Mouse (Mus musculus) mouse embryonic stem cell (cell line): ENCODE results near the gene Lmln.
"Not testable (repeated sequence)": the region's sequence is repeated elsewhere in the genome, so short reads cannot be mapped to it uniquely, and the experiment has no call there.

Experiments used
- in situ Hi-C, 2 experiments: fragments of 300-500 bp; cut with MboI; formaldehyde crosslinking; loops; 1 replicate in 1 of 2; 3 replicates in 1 of 2; pipeline ENCODE4 v1.14.3; 2019 to 2020; ENCODE audit warnings: low sequenced_read_pairs in 2 of 2, low pct_unique_long_range_greater_than_20kb in 1 of 2, mixed read lengths in 1 of 2; ENCODE audit not compliant: unreplicated experiment in 1 of 2

Gene Lmln

DNA sequence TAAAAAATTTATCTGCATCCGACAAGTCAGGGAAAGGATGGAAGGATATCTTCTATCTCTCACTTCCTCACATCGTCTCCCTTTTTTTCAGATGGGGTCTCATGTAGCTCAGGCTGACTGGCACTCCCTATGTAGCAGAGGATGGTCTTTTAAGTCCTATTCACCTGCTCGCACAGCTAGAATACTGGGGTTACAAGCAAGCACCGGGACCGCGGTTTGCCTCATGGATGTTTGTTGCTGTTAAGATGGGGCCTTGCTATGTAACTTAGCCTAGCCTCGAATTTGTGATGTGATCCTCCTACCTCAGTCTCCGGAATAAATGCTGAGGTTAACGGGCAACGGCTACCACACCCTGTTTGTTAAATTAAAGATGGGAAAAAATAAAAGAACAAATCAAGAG, 6.7 kb upstream of the Lmln start:
- in situ Hi-C loops: no loop called here

DNA sequence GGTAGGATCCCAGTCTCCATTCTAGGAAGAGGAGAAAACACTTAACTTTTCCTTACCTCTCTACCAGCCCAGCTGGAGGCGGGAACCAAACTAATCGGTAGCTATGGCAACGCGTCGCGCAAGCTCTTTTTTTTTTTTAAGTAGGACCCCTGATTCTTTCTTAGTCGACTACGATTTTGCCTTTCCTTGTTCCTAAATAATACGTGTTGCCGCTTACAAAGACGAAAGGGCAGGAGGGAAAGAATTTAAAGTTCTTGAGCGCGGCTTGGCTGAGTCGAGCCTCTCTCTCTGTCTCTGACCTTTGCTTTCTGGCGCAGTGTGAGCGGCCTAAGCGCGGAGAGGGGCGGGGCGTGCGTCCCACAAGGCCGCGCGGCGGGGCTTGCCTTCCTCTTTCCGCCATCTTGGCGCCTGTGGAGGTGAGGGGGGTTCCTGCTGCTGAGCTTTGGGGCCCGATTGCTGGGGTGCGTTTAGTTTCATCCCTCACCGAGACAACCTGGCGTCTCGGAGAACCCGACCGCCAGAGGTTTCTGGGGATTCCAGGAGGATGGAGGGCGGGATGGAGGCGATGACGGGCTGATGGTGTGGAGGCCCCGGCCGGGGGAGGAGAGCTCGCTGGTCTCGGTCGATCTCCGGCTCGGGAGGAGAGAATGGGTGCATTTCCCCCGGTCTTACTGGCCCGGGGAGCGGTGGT, 6.1 kb upstream of the Lmln start, which contains the start of the genes Iqcg and Rpl35a:
Gene Iqcg, minus strand, starts transcription at position 124 of the 691 bp plus-strand sequence.
Gene Rpl35a, plus strand, starts transcription at position 359 of the 691 bp plus-strand sequence.
- in situ Hi-C loops: no loop called here

DNA sequence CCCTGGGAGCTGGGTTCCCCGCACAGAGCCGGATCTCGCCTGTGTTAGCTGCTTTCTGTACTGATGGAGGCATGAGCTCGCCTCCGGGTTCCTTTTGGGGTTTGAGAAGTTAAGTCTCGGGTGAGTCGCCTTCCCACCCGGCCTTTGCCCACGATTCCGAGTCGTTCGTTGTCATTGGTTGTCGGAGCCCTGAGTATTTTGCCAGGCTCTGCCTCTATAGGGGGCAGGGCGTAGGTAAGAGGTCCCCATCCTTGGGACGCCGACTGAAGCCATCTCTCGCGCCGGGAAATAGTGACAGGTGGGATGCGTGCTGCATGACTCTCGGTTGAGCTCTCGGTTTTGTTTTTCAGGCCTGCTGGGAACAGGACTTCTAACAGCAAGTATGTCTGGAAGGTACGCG, 5.5 kb upstream of the Lmln start:
- in situ Hi-C loops: no loop called here

DNA sequence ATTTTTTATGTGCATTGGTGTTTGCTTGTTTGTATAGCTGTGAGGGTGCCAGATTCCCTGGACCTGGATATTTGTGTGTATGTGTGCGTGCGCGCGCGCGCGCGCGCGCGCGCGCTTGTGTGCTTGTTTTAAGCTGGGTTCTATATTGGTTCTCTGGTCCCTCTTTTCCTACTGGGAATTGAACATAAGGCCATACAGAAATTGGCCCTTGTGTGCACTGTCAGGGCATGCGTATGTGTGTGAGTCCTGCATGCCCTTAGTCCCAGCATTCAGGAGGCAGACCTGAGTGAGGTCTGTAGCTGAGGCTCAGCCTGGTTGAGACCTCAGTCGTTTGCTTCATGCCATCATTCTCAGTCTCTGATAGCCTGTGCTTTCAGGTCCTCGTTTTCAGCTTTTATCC, 4.3 kb upstream of the Lmln start:
- in situ Hi-C loops: no loop called here

DNA sequence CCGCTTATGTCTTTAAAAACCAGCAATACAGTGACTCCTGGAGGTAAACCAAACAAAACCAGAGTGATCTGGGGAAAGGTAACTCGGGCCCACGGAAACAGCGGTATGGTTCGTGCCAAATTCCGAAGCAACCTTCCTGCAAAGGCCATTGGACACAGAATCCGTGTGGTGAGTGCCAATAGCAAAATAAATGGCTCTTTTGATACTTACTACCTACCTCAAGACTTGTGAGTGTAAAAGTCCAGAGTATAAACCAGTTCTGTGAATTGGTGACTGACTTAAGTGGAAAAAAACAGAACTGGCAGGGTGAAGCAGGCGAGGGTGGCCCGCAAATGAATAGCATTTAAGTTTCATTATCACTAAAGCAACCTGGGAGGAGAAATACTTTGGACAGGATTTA, 3.7 kb upstream of the Lmln start:
- in situ Hi-C loops: not testable (repeated sequence)

DNA sequence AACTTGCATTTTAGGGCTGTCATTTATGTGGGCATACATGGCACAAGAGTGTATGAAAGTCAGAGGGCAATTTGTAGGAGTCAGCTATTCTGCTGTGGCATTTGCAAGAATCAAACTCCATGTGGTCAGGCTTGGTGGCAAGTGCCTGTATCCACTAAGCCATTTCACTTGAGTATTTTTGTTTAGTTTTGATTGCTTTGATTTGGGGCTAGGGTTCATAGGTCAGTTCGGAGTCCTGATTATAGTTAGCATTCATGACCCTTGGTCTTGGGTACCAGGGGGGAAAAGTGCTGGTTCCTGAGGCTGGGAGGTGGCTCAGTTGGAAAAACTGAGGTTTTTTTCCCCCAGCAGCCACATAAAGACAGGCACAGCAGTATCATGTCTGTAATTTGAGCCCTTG, 2.9 kb upstream of the Lmln start:
- in situ Hi-C loops: no loop called here

DNA sequence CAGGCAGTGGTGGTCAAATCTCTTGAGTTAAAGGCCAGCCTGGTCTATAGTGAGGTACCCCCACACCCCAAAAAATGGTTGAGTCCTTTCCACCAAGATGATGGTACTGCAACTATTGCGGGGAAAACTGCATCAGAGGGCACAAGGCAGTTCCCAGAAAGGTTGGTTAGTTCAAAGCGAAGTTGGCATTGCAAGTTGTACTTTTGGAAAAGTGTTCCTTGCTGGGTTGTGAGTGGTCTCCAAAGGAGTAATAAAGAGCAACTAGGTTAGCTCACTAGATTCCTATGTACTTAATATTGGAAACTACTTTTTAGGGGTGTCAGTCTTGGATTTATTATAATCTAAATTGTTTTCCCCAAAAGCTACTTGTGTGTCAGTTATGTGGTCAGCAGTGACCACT, 1.4 kb upstream of the Lmln start:
- in situ Hi-C loops: no loop called here

DNA sequence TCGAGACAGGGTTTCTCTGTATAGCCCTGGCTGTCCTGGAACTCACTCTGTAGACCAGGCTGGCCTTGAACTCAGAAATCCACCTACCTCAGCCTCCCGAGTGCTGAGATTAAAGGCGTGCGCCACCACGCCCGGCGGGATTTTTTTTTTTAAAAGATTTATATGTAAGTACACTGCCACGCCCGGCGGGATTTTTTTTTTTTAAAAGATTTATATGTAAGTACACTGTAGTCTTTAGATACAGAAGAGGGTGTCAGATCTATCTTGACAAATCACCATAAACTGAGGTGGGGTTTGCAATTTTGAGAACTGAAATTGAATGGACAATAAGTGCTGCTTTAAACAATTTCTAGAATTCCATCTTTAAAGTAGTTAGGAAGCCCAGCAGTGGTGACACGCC, 921 bp upstream of the Lmln start:
- in situ Hi-C loops: no loop called here

DNA sequence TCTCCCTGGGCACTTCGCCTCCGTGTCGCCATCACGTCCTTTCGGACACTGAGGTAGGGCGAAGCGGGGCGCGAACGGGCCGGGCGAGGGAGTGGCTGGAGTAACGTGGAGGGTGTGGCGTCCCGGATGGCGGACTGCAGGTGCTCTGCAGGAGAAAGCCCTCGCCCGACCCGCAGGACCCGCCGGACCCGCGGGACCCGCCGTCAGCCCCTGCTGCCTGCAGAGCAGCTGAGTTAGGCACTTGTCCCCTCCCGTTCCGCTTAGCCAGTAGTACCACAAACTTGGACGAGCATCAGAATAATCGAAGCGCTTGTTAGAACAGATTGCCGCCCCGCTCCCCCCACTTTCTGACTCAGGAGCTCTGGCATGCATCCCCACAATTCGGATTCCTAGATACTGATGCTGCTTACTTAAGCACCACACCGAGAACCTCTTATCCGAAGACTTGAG, 386 bp downstream of the Lmln start:
- in situ Hi-C loops: no loop called here

DNA sequence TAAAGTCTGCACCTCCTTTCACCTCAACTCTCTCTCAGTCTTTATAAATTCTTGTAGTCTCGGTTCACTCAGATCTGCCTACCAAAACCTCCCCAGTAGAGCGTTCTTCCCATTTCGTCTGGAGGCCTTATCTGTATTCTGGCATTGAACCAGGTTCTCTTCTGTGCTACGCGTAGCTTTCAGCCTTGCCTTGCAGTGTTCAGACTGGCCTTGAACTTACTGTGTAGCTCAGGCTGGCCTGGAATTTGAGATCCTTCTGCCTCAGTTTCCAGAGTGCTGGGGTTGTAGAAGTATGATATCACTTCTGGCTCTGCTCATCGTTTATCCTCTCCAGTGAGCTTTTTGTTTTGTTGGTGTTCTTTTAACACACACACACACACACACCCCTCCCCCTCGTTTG, 946 bp downstream of the Lmln start:
- in situ Hi-C loops: no loop called here

DNA sequence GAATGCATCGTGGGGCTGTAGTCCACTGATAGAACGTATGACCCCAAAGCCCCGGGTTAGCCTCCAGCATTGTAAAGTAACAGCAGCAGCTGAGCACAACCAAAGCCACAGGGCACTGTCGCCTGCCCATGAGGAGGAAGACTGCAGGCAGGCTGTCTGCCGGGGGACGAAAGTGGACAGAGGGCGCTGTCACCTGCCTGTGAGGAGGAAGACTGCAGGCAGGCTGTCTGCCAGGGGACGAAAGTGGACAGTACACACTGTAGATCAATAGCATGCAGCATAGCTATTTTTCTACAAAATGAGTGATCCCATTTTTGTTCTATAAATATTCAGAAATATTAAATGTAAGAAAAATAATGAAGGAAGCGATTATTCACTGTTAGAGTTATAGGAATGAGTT, 2.3 kb downstream of the Lmln start:
- in situ Hi-C loops: no loop called here

DNA sequence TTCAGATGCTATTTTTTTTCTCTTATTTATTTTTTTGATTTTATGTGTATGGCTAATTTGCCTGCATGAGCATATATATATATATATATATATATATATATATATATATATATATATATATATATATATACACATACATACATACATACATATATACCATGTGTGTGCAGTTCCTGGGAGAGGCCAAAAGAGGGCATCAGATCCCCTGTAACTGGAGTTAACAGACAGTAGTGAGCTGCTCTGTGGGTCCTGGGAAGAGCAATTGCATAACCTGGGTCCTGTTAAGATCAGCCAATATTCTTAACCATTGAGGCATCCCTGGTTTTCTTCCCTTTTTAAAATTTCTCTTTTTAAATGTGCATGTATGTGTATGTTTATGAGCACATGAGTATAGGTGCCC, 8.6 kb downstream of the Lmln start:
- in situ Hi-C loops: no loop called here

DNA sequence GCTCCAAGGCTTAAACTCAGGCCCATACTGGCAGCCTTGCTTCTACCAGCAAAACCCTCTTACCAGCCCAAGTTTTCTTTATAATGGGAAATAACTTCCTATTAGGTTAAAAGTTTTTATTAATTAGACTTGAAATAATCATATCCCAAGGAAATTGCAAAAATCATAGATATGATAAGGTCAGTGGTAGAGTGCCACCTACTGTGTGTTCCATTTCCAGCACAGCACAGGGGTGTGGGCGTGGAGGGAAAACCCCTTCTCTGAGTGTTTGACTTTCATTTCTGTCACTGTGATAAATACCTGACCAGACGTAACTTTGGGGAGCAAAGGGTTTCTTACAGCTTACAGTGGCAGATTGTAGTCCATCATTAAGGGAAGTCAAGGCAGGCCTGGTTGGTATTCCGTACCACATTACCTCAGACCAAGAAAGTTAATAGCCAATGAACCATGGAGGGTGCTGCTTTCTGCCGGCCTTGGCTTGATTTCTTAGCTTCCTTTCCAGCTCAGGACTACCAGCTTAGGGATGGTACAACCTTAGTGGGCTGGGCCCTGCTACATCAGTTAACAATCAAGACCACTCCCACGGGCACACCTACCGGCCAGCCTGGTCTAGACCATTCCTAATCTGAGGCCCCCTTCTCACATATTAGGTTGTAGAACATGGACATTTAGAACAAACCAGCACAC, 10.7 kb downstream of the Lmln start:
- in situ Hi-C loops: no loop called here

DNA sequence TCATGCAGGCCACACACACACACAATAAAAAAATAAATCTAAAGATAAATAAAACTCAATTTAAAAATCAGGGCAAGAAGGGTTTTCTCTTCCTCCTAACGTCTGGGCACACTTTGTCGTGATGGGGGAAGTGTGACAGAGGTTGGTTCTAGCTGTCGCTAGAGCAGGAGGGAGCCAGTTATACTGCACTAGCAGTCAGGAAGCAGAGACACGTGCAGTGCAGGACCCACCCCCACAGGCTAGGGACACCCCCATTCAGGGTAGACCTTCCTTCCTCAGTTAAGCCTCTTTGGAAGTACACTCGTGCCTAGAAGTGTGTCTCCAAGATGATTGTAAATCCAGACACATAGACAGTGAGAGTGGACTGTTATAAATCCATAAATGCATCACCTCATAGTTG, 12.6 kb downstream of the Lmln start:
- in situ Hi-C loops: no loop called here

DNA sequence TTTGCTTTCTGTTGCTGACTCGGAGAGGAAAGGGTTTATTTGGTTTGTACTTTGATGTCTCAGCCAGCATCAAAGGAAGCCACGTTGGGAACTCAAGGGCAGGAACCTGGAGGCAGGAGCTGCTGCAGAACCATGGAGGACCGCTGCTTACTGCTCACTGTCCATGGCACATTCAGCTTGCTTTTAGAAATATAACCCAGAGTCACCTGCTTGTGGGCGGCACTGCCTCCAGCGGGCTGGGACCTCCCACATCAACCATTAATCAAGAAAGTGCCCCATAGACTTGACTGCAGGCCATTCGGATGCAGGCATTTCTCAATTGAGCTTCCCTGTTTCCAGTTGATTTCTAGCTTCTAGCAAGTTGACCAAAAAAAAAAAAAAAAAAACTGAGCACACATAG, 13.8 kb downstream of the Lmln start:
- in situ Hi-C loops: no loop called here

DNA sequence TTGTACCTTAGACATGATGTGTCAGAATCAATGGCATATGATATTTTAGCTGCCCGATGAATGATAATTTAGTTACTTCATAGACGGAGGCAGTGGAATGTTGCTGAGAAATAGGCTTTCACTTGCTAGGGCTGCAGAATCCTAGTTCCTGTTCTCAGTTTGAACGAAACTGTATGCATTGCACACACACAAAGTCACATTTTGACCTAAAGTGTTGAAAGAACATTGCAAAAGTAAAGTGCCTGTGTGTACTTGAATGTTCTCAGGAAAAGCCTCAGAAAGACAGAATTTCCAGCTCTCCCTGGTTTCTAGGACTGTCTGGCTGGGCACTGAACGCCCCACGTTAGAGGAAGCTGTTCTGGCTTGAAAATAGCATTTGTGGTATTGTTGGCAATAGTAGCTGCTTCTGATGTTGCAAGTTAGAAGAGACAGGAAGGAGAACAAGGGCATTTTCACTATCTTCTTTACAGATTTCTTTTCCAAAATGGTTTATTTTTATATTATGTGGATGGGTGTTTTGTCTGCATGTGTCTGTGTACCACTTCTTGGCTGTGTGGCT, 14.8 kb downstream of the Lmln start:
- in situ Hi-C loops: no loop called here

DNA sequence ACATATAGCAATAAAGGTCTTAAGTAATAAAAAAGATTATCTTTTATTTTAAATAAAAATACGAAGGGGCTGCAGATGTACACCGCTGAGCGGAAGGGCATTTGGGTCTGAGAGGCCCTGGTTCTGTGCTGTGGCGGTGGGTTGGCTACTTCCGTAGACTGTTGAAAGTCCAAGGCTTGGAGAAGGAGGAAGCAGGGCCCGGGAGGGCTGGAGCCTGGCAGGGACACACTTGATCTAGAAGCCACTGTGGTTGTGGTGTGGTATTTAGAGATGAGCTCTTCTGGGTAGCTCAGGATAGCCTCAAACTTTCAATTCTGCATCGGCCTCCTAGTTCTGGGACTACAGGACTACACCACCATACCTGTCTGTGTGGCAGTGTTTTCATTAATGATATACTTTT, 17.7 kb downstream of the Lmln start:
- in situ Hi-C loops: no loop called here

DNA sequence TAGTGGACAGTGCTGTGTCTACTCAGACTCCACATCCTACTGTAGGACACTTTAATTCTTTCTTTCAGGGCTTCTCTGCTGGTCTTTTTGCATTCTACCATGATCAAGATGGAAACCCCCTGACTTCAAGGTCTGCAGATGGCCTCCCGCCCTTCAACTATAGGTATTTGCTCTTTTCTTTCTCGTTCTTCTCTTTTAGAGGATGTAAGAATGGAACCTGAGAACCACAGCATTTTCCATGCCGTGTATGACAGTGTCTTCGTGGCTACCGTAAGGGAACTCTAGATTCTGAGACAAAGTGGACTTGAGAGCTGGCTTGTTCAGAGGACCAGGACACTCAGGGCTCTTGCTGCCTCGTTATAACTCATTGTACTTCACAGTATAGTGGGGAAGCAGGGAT, 20.6 kb downstream of the Lmln start:
- in situ Hi-C loops: no loop called here

DNA sequence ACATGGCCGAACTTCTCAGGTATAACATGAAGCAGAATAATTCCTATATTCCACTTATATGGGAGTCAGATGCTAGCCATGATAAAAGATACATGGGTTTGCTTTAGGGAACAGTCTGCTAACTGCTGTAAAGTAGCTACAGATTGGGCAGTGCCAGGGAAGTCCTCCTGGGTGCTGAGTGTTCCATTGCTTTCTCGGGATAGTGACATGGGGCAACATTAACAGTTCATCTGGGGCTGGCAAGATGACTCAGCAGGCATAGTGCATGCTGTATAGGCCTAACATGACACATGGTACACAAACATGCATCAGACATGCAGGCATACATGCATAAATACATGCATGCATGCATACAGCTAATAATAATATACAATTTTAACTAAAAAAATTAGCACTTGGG, 21.7 kb downstream of the Lmln start:
- in situ Hi-C loops: no loop called here

DNA sequence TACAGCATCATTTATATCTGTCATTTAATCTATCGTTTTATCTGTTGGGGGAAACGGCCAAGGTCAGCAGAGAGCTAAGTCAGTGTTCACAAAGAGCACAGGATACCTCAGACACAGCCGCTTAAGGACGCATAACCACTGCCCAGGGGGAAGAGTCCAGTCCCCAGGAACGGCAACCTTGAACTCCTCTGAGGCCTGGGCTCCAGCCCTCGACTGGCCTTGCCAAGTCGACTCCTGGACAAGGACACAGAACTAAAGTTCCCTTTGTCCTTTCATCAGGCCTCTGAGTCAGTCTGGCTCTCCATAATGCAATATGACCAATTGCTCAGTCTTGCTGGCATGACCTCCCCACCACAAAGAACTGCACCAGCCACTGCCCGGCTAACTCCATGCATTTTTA, 23.3 kb downstream of the Lmln start:
- in situ Hi-C loops: no loop called here
